Mouse (Mus musculus): ENCODE results near the gene Serpina6. TPM values are rescaled to one million over a fixed set of nuclear protein-coding genes. Genes with fewer than 3 reads are reported as not detected.

Gene Serpina6
- polyA plus RNA-seq, 1 experiment, result not detected

DNA sequence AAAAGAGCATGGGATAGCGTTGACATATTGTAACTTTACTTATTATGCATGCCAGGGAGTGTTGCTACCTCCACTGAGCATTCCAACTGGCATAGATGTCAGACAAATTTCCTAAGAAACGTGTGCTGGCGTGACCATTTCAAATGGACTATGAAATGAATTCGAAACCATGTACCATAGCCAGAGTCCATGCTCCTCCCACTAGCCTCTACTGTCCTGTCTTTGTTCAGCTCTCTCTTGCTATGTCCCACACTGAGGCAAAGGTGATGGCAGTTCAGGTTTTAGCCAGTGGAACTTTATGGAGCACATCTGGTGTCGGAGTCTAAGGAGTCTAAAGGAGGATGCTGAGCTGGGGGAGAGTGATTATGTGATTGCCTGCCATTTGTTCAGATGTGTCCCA is 3.1 kb upstream of the Serpina6 start:
- Histone ChIP-seq H3K9me3 (replicated peaks; ENCODE audit: control insufficient read depth, insufficient read depth, low read length, poor library complexity, severe bottlenecking) (no peaks in the 10 kb centered on the region), H3K4me3 (ENCODE audit: low read depth, low read length) (no peak overlapping the region), H3K27me3 (ENCODE audit: control insufficient read depth, insufficient read depth, low read length, poor library complexity, severe bottlenecking) (no peaks in the 10 kb centered on the region; the same call in 1 of the 2 replicates), H3K27ac (ENCODE audit: insufficient read depth, low read length) (no peak overlapping the region), H3K36me3 (ENCODE audit: control insufficient read depth, insufficient read depth, low read length, poor library complexity, severe bottlenecking) (no peaks in the 10 kb centered on the region), H3K4me1 (ENCODE audit: control insufficient read depth, insufficient read depth, low read length) (no peaks in the 10 kb centered on the region), H3K9ac (ENCODE audit: low read depth, poor library complexity, severe bottlenecking) (no peak overlapping the region)
- TF ChIP-seq CTCF (IDR thresholded peaks at IDR 0.05; ENCODE audit: low read depth, low read length), result no peak
- no peak for TF ChIP-seq EP300 (IDR thresholded peaks at IDR 0.05; ENCODE audit: insufficient read depth, low read depth, low read length)
- TF ChIP-seq POLR2A (IDR thresholded peaks at IDR 0.05; ENCODE audit: insufficient read depth, low read length), result no peak

DNA sequence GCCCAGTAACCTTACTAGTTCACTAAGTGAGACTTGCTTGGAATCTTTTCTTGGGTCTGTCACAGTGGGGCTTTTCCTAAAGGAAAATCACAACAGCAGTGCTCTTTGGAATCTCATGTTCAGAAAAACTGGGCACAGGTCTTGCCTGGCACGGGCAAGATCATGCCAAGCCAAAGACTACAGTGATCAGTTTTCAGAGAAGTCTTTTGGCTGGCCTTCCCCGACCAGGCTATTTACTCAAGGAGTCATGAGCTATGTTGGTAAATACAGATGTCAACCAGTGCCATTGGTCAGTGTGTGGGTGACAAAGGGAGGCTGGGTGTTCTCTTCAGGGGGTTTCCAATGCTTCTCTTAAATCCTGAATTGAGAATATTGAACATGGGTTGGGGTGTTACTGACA is 2.2 kb upstream of the Serpina6 start:
- no peak overlapping the region for H3K27ac ChIP-seq (ENCODE audit: insufficient read depth, low read length)
- H3K4me1 ChIP-seq (ENCODE audit: control insufficient read depth, insufficient read depth, low read length), result no peaks in the 10 kb centered on the region
- H3K9me3 ChIP-seq (replicated peaks; ENCODE audit: control insufficient read depth, insufficient read depth, low read length, poor library complexity, severe bottlenecking), result no peaks in the 10 kb centered on the region
- no peaks in the 10 kb centered on the region for H3K36me3 ChIP-seq (ENCODE audit: control insufficient read depth, insufficient read depth, low read length, poor library complexity, severe bottlenecking)
- H3K4me3 ChIP-seq (ENCODE audit: low read depth, low read length), result no peak overlapping the region
- TF ChIP-seq POLR2A (IDR thresholded peaks at IDR 0.05; ENCODE audit: insufficient read depth, low read length), result no peak
- no peak for TF ChIP-seq CTCF (IDR thresholded peaks at IDR 0.05; ENCODE audit: low read depth, low read length)
- no peak for TF ChIP-seq EP300 (IDR thresholded peaks at IDR 0.05; ENCODE audit: insufficient read depth, low read depth, low read length)
- H3K27me3 ChIP-seq (ENCODE audit: control insufficient read depth, insufficient read depth, low read length, poor library complexity, severe bottlenecking), result no peaks in the 10 kb centered on the region; the same call in 1 of the 2 replicates
- H3K9ac ChIP-seq (ENCODE audit: low read depth, poor library complexity, severe bottlenecking), result no peak overlapping the region

GRCm38 (mm10) chr12:103657991-103658390 is 979 bp upstream of the Serpina6 start:
- Histone ChIP-seq H3K4me3 (ENCODE audit: low read depth, low read length) (no peak overlapping the region), H3K9ac (ENCODE audit: low read depth, poor library complexity, severe bottlenecking) (no peak overlapping the region), H3K9me3 (replicated peaks; ENCODE audit: control insufficient read depth, insufficient read depth, low read length, poor library complexity, severe bottlenecking) (no peaks in the 10 kb centered on the region), H3K36me3 (ENCODE audit: control insufficient read depth, insufficient read depth, low read length, poor library complexity, severe bottlenecking) (no peaks in the 10 kb centered on the region), H3K27me3 (ENCODE audit: control insufficient read depth, insufficient read depth, low read length, poor library complexity, severe bottlenecking) (no peaks in the 10 kb centered on the region; the same call in 1 of the 2 replicates), H3K27ac (ENCODE audit: insufficient read depth, low read length) (no peak overlapping the region), H3K4me1 (ENCODE audit: control insufficient read depth, insufficient read depth, low read length) (no peaks in the 10 kb centered on the region)
- TF ChIP-seq CTCF (IDR thresholded peaks at IDR 0.05; ENCODE audit: low read depth, low read length), result no peak
- no peak for TF ChIP-seq POLR2A (IDR thresholded peaks at IDR 0.05; ENCODE audit: insufficient read depth, low read length)
- TF ChIP-seq EP300 (IDR thresholded peaks at IDR 0.05; ENCODE audit: insufficient read depth, low read depth, low read length), result no peak

DNA sequence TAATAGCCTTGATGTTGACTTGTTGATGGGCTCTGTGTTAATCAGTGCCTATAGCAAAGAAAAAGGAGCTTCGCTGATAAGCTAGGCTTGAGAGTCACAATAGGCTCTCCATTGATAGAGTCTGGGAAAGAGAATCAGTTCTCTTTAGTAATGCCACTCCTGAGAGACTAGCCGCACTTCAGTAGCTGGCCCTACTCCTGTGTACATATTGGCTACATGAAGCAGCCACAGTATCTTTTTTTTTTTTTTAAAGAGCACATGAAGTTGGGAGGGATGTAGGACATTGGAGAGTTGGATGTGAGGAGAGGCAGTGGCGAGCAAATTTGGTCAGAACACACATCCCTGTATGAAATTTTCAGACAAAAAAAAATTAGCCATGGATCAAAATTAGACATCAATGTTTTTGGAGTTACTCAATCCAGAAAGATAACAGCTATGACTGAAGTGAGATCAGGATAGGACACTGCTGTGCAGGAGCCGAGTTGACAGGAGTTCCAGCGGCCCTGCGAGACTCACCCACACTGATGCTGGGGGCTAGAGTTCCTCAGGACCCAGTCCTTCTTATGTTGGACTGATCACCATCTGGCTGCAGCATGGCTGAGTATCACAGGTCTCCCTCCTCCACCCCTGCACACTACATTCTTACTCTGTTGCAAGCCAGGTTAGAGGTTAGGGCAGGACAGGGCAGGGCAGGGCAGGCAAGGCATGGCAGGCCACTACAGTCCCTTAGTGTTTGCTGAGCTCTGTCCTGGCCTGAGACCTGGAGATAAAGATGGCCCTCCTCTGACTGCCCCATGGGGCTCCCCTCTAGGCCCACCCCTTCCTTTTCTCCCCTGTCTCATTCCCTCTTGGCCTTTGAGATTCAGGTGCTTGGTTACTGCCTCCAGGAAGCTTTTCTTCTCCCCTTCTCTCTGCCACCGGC is 1.6 kb downstream of the Serpina6 start:
- no peaks in the 10 kb centered on the region for H3K36me3 ChIP-seq (ENCODE audit: control insufficient read depth, insufficient read depth, low read length, poor library complexity, severe bottlenecking)
- H3K4me1 ChIP-seq (ENCODE audit: control insufficient read depth, insufficient read depth, low read length), result no peaks in the 10 kb centered on the region
- TF ChIP-seq EP300 (IDR thresholded peaks at IDR 0.05; ENCODE audit: insufficient read depth, low read depth, low read length), result no peak
- TF ChIP-seq CTCF (IDR thresholded peaks at IDR 0.05; ENCODE audit: low read depth, low read length), result no peak
- no peak for TF ChIP-seq POLR2A (IDR thresholded peaks at IDR 0.05; ENCODE audit: insufficient read depth, low read length)
- no peaks in the 10 kb centered on the region for H3K9me3 ChIP-seq (replicated peaks; ENCODE audit: control insufficient read depth, insufficient read depth, low read length, poor library complexity, severe bottlenecking)
- no peak overlapping the region for H3K27ac ChIP-seq (ENCODE audit: insufficient read depth, low read length)
- no peak overlapping the region for H3K9ac ChIP-seq (ENCODE audit: low read depth, poor library complexity, severe bottlenecking)
- H3K4me3 ChIP-seq (ENCODE audit: low read depth, low read length), result no peak overlapping the region
- H3K27me3 ChIP-seq (ENCODE audit: control insufficient read depth, insufficient read depth, low read length, poor library complexity, severe bottlenecking), result no peaks in the 10 kb centered on the region; the same call in 1 of the 2 replicates

DNA sequence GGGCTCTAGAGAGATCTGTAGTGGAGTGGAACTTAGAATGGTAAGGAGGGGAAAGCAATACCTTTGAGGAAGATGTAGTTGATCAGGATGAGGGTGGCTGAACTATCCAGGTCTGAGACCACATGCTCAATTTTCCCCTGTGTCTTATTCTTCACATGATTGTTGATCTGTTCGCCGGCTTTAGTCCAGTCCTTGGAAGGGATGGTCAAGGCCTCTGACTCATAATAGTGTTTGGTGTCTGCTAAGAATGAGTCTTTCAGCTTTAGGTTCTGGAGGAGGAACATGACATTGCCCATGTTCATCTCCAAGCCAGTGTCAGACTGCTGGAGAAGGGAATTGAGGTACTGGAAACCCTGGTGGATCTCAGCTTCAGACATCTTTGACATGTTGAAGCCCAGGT is 3.2 kb downstream of the Serpina6 start:
- no peak overlapping the region for H3K4me3 ChIP-seq (ENCODE audit: low read depth, low read length)
- H3K36me3 ChIP-seq (ENCODE audit: control insufficient read depth, insufficient read depth, low read length, poor library complexity, severe bottlenecking), result no peaks in the 10 kb centered on the region
- no peak overlapping the region for H3K9ac ChIP-seq (ENCODE audit: low read depth, poor library complexity, severe bottlenecking)
- no peak overlapping the region for H3K27ac ChIP-seq (ENCODE audit: insufficient read depth, low read length)
- H3K4me1 ChIP-seq (ENCODE audit: control insufficient read depth, insufficient read depth, low read length), result no peaks in the 10 kb centered on the region
- H3K27me3 ChIP-seq (ENCODE audit: control insufficient read depth, insufficient read depth, low read length, poor library complexity, severe bottlenecking), result no peaks in the 10 kb centered on the region; the same call in 1 of the 2 replicates
- H3K9me3 ChIP-seq (replicated peaks; ENCODE audit: control insufficient read depth, insufficient read depth, low read length, poor library complexity, severe bottlenecking), result no peaks in the 10 kb centered on the region
- TF ChIP-seq CTCF (IDR thresholded peaks at IDR 0.05; ENCODE audit: low read depth, low read length) (no peak), POLR2A (IDR thresholded peaks at IDR 0.05; ENCODE audit: insufficient read depth, low read length) (no peak), EP300 (IDR thresholded peaks at IDR 0.05; ENCODE audit: insufficient read depth, low read depth, low read length) (no peak)

DNA sequence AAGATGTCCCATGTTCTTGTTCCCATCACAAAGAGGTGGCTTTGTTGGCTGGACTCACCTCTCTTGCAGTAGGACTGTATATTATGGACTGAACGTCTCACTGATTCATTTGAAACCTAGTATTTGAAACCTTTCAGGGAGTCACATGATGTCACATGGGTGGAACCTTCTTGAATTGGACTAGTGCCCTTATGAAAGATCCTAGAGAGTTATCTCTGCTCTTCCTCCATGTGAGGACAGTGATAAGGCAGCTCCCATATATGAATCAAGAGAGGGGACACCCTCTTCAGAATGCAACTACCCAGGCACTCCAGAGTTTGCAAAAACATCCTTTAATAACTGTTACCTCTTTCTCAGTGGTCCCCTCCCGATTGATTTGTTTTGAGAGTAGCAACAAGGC is 10.7 kb downstream of the Serpina6 start:
- Histone ChIP-seq H3K4me1 (ENCODE audit: control insufficient read depth, insufficient read depth, low read length) (no peaks in the 10 kb centered on the region), H3K27me3 (ENCODE audit: control insufficient read depth, insufficient read depth, low read length, poor library complexity, severe bottlenecking) (no peaks in the 10 kb centered on the region; the same call in 1 of the 2 replicates), H3K9me3 (replicated peaks; ENCODE audit: control insufficient read depth, insufficient read depth, low read length, poor library complexity, severe bottlenecking) (no peaks in the 10 kb centered on the region), H3K27ac (ENCODE audit: insufficient read depth, low read length) (no peak overlapping the region), H3K36me3 (ENCODE audit: control insufficient read depth, insufficient read depth, low read length, poor library complexity, severe bottlenecking) (no peaks in the 10 kb centered on the region), H3K4me3 (ENCODE audit: low read depth, low read length) (no peak overlapping the region), H3K9ac (ENCODE audit: low read depth, poor library complexity, severe bottlenecking) (no peak overlapping the region)
- TF ChIP-seq POLR2A (IDR thresholded peaks at IDR 0.05; ENCODE audit: insufficient read depth, low read length) (no peak), CTCF (IDR thresholded peaks at IDR 0.05; ENCODE audit: low read depth, low read length) (no peak), EP300 (IDR thresholded peaks at IDR 0.05; ENCODE audit: insufficient read depth, low read depth, low read length) (no peak)
